Mouse (Mus musculus) adrenal gland, postnatal 14 days (tissue): ENCODE measurements around the gene Etfa. TPM values are rescaled to one million over a fixed set of nuclear protein-coding genes. Genes with fewer than 3 reads are reported as not detected.
A peak's percentile ranks its signal among the peaks of the same experiment; 100 is the strongest.

Experiments used
- DNase-seq: peaks from one replicate; pipeline ENCODE4 v3.0.0; 2021; ENCODE audit warnings: mixed read lengths
- total RNA-seq: library from RNA; stranded (reverse); gene quantifications from 2 replicates; pipeline ENCODE4 v1.2.3, GENCODE M21; 2021

Etfa gene
- total RNA-seq, 1 experiment from 2014 or later: 1,170 TPM

- peak; percentile 83 for DNase-seq
Observed at GRCm38 (mm10) chr9:55511521-55511993, 486 bp downstream of the Etfa start.

- DNase-seq: peak; percentile 40
Observed at GRCm38 (mm10) chr9:55510651-55511235, 1.3 kb downstream of the Etfa start.

- no peak for DNase-seq
Observed at GRCm38 (mm10) chr9:55509731-55510130, 2.3 kb downstream of the Etfa start.

GRCm38 (mm10) chr9:55508701-55509100 is 3.3 kb downstream of the Etfa start:
- DNase-seq: no peak

GRCm38 (mm10) chr9:55507922-55508321 is 4.1 kb downstream of the Etfa start:
- DNase-seq: no peak

GRCm38 (mm10) chr9:55482116-55482515 is 29.9 kb downstream of the Etfa start:
- DNase-seq: peak; percentile 40

- no peak for DNase-seq
Observed at GRCm38 (mm10) chr9:55478699-55479098, 33.3 kb downstream of the Etfa start.

- DNase-seq: no peak
Observed at GRCm38 (mm10) chr9:55476084-55476483, 36.0 kb downstream of the Etfa start.

GRCm38 (mm10) chr9:55468397-55468796 is 43.6 kb downstream of the Etfa start:
- no peak for DNase-seq

GRCm38 (mm10) chr9:55453366-55453765 is 58.7 kb downstream of the Etfa start:
- no peak for DNase-seq

GRCm38 (mm10) chr9:55452906-55453305 is 59.1 kb downstream of the Etfa start:
- no peak for DNase-seq

- DNase-seq: peak; percentile 25
Observed at GRCm38 (mm10) chr9:55451426-55451825, 60.6 kb downstream of the Etfa start.

GRCm38 (mm10) chr9:55450035-55450434 is 62.0 kb downstream of the Etfa start:
- DNase-seq: no peak

- no peak for DNase-seq
Observed at GRCm38 (mm10) chr9:55449108-55449507, 62.9 kb downstream of the Etfa start.

GRCm38 (mm10) chr9:55447509-55447908 is 64.5 kb downstream of the Etfa start:
- no peak for DNase-seq

GRCm38 (mm10) chr9:55439206-55439780 is 72.8 kb downstream of the Etfa start:
- DNase-seq: no peak

GRCm38 (mm10) chr9:55438433-55438832 is 73.6 kb downstream of the Etfa start:
- no peak for DNase-seq

- DNase-seq: no peak
Observed at GRCm38 (mm10) chr9:55433875-55434274, 78.2 kb downstream of the Etfa start.

- DNase-seq: peak; percentile 48
Observed at GRCm38 (mm10) chr9:55432306-55433289, 79.4 kb downstream of the Etfa start.

GRCm38 (mm10) chr9:55430133-55430532 is 81.9 kb downstream of the Etfa start:
- peak; percentile 60 for DNase-seq

GRCm38 (mm10) chr9:55429242-55429975 is 82.6 kb downstream of the Etfa start:
- peak; percentile 80 for DNase-seq

- peak; percentile 65 for DNase-seq
Observed at GRCm38 (mm10) chr9:55425271-55425810, 86.7 kb downstream of the Etfa start.
